In genomic region chr11:117643240-117643639, GRCm38 (mm10) we compare ENCODE assay signal across 14 mouse cellular contexts. TPM values are rescaled to one million over a fixed set of nuclear protein-coding genes. Genes with fewer than 3 reads are reported as not detected.
DNase-seq lines count a peak whose midpoint lies in the region; ATAC-seq lines count a peak whose summit lies in the region.
"Had no signal": no experiment of that assay in that cellular context is flagged by ENCODE, and none has a peak within 500 bp of the region (broad histone marks: within the 10 kb centered on the region; RNA-seq: fewer than 3 reads in every experiment).

No protein-coding gene starts in this region.

- H3K4me1 ChIP-seq in forebrain, embryonic 14.5 days (ENCODE audit: control insufficient read depth, insufficient read depth, low read length) = peaks cover 11% of the 10 kb centered on the region
- peaks cover 16% of the 10 kb centered on the region for H3K4me1 ChIP-seq in forebrain, embryonic 13.5 days
- H3K4me1 ChIP-seq: liver, embryonic 12.5 days had no signal

- 39% methylated on average over 10 of the region's 10 CpGs for WGBS in forebrain, embryonic 14.5 days
- WGBS in forebrain, embryonic 13.5 days = 43% methylated on average over 10 of the region's 10 CpGs

- no peaks in the 10 kb centered on the region for H3K36me3 ChIP-seq in forebrain, embryonic 14.5 days (ENCODE audit: control insufficient read depth, insufficient read depth, low read length)
- no peaks in the 10 kb centered on the region for H3K36me3 ChIP-seq in forebrain, embryonic 13.5 days (ENCODE audit: poor library complexity, severe bottlenecking)
- H3K36me3 ChIP-seq: heart, embryonic 13.5 days; liver, embryonic 12.5 days had no signal

- no peaks in the 10 kb centered on the region for H3K9me3 ChIP-seq in forebrain, embryonic 14.5 days (replicated peaks; ENCODE audit: control insufficient read depth, low read length)
- H3K9me3 ChIP-seq in forebrain, embryonic 13.5 days (replicated peaks) = no peaks in the 10 kb centered on the region
- H3K9me3 ChIP-seq: heart, embryonic 13.5 days; liver, embryonic 12.5 days had no signal

- H3K27me3 ChIP-seq in forebrain, embryonic 14.5 days (replicated peaks; ENCODE audit: control insufficient read depth, insufficient read depth, low read length) = no peaks in the 10 kb centered on the region
- no peaks in the 10 kb centered on the region for H3K27me3 ChIP-seq in forebrain, embryonic 13.5 days

- no peak overlapping the region for H3K4me2 ChIP-seq in forebrain, embryonic 14.5 days (ENCODE audit: low read length)
- no peak overlapping the region for H3K4me2 ChIP-seq in forebrain, embryonic 13.5 days
- H3K4me2 ChIP-seq: heart, embryonic 13.5 days; liver, embryonic 12.5 days had no signal

- peak; percentile 63 for DNase-seq in forebrain, embryonic 14.5 days (ENCODE audit: low spot score)
- peak; percentile 21 for DNase-seq in kidney, adult 18-20 months
- no peak for DNase-seq in kidney, adult 9 months
- peak; percentile 25 for DNase-seq in MN1 (ENCODE audit: low spot score)
- DNase-seq in cerebellum, postnatal 10 days = peak; percentile 64 to 69
- no peak for DNase-seq in lung, postnatal 14 days
- no peak for DNase-seq in adrenal gland, adult 2 months
- DNase-seq: embryo, embryonic 11 days; lung, postnatal 36 days; thymus, postnatal 36 days had no signal

- ATAC-seq in forebrain, embryonic 14.5 days = 0 out of 2 replicates have a peak, but pooled peaks have one; percentile 32
- no peak for ATAC-seq in forebrain, embryonic 13.5 days
- ATAC-seq: inflammation-experienced regulatory T-cells, adult 6 months; liver, embryonic 12.5 days had no signal

- 0 out of 2 replicates have a peak overlapping the region, but pooled peaks have one; percentile 5 for H3K27ac ChIP-seq in forebrain, embryonic 14.5 days (ENCODE audit: low read depth, low read length)
- H3K27ac ChIP-seq in forebrain, embryonic 13.5 days = no peak overlapping the region
- H3K27ac ChIP-seq: heart, embryonic 13.5 days; liver, embryonic 12.5 days had no signal

- H3K4me3 ChIP-seq in forebrain, embryonic 14.5 days (ENCODE audit: low read depth, low read length) = no peak overlapping the region
- H3K4me3 ChIP-seq in forebrain, embryonic 13.5 days = no peak overlapping the region
- H3K4me3 ChIP-seq: heart, embryonic 13.5 days; liver, embryonic 12.5 days had no signal

- no peak overlapping the region for H3K9ac ChIP-seq in forebrain, embryonic 14.5 days (ENCODE audit: low read length)
- no peak overlapping the region for H3K9ac ChIP-seq in forebrain, embryonic 13.5 days
- H3K9ac ChIP-seq: heart, embryonic 13.5 days; liver, embryonic 12.5 days had no signal

RNA-seq across cellular contexts. Expression of gene Tnrc6c, which starts 10.8 kb away (rescaled TPM):
- 20.0 and 24.5 TPM in 2 replicates for polyA plus RNA-seq in forebrain, embryonic 14.5 days (2014; fragmentation: Nextera tagmentation; extraction: Ambion mirVana)
- polyA plus RNA-seq in forebrain, embryonic 13.5 days (2015; fragmentation: Nextera tagmentation; extraction: Ambion mirVana) = 23.7 and 24.7 TPM in 2 replicates
- total RNA-seq in adrenal gland, adult 2 months (2021) = 10 to 100 TPM; 21.1 to 24.6 TPM
- 17.0 and 17.1 TPM in 2 replicates for polyA plus RNA-seq in adrenal gland, adult 2 months (2012; rRNA removed)

Comparison
In these comparisons a context has a peak if more than half of its experiments do, and no peak if none do; other contexts are left out.
1. DNase-seq: peak in forebrain, embryonic 14.5 days (single experiment), kidney, adult 18-20 months (single experiment), MN1 (single experiment) and cerebellum, postnatal 10 days (2 of 2); none in kidney, adult 9 months (single experiment), lung, postnatal 14 days (single experiment) and adrenal gland, adult 2 months (single experiment).